In genomic region chr9:77930860-77931184, GRCm38 (mm10) we compare ENCODE assay signal across 12 mouse cellular contexts. TPM values are rescaled to one million over a fixed set of nuclear protein-coding genes. Genes with fewer than 3 reads are reported as not detected.
A peak's percentile ranks its signal among the peaks of the same experiment; 100 is the strongest.
DNase-seq lines count a peak whose midpoint lies in the region; ATAC-seq and TF ChIP-seq lines count a peak whose summit lies in the region.
"Had no signal": no experiment of that assay in that cellular context is flagged by ENCODE, and none has a peak within 500 bp of the region (broad histone marks: within the 10 kb centered on the region; RNA-seq: fewer than 3 reads in every experiment).

No protein-coding gene starts in this region.

- H3K4me3 ChIP-seq in heart, postnatal 0 days (ENCODE audit: low read depth, low read length), result no peak overlapping the region
- no peak overlapping the region for H3K4me3 ChIP-seq in midbrain, embryonic 12.5 days
- H3K4me3 ChIP-seq in midbrain, postnatal 0 days (ENCODE audit: low read depth, low read length), result no peak overlapping the region
- H3K4me3 ChIP-seq: left cerebral cortex, adult 2 months had no signal

- H3K4me2 ChIP-seq in heart, postnatal 0 days (ENCODE audit: low read depth, low read length), result no peak overlapping the region
- no peak overlapping the region for H3K4me2 ChIP-seq in midbrain, embryonic 12.5 days (replicated peaks)
- no peak overlapping the region for H3K4me2 ChIP-seq in midbrain, postnatal 0 days (ENCODE audit: low read depth, low read length, poor library complexity, severe bottlenecking)

- no peak overlapping the region for H3K27ac ChIP-seq in heart, postnatal 0 days (ENCODE audit: low read depth)
- H3K27ac ChIP-seq in midbrain, embryonic 12.5 days (replicated peaks), result no peak overlapping the region
- no peak overlapping the region for H3K27ac ChIP-seq in midbrain, postnatal 0 days (ENCODE audit: low read depth, low read length)
- H3K27ac ChIP-seq: left cerebral cortex, adult 2 months; liver, embryonic 14.5 days had no signal

- no peak for TF ChIP-seq EP300 in heart, postnatal 0 days (IDR thresholded peaks at IDR 0.05; ENCODE audit: low read depth)

- no peak for DNase-seq in heart, postnatal 0 days (ENCODE audit: low spot score)
- no peak for DNase-seq in heart, postnatal 4 days
- no peak for DNase-seq in midbrain, postnatal 0 days (ENCODE audit: low spot score)
- DNase-seq in layer of hippocampus, adult 8-10 months (ENCODE audit: low spot score in 2 of 2), result no peak
- DNase-seq in layer of hippocampus, adult 18-20 months (ENCODE audit: low spot score in 2 of 2), result no peak
- DNase-seq: right cerebral cortex, postnatal 4 days had no signal

- peaks cover 35% of the 10 kb centered on the region for H3K4me1 ChIP-seq in heart, postnatal 0 days (ENCODE audit: control insufficient read depth, insufficient read depth)
- peaks cover 19% of the 10 kb centered on the region for H3K4me1 ChIP-seq in midbrain, embryonic 12.5 days
- no peaks in the 10 kb centered on the region for H3K4me1 ChIP-seq in midbrain, postnatal 0 days (ENCODE audit: insufficient read depth, low read length)

- H3K9me3 ChIP-seq in heart, postnatal 0 days (replicated peaks; ENCODE audit: control insufficient read depth, low read length), result no peaks in the 10 kb centered on the region
- H3K9me3 ChIP-seq in midbrain, embryonic 12.5 days, result no peaks in the 10 kb centered on the region
- no peaks in the 10 kb centered on the region for H3K9me3 ChIP-seq in midbrain, postnatal 0 days (ENCODE audit: low read length)

- no peaks in the 10 kb centered on the region for H3K27me3 ChIP-seq in heart, postnatal 0 days (ENCODE audit: control insufficient read depth, insufficient read depth, low read length)
- no peaks in the 10 kb centered on the region for H3K27me3 ChIP-seq in midbrain, embryonic 12.5 days
- H3K27me3 ChIP-seq in midbrain, postnatal 0 days (ENCODE audit: insufficient read depth, low read length), result no peaks in the 10 kb centered on the region

- no peak overlapping the region for H3K9ac ChIP-seq in heart, postnatal 0 days (replicated peaks; ENCODE audit: low read depth, low read length)
- H3K9ac ChIP-seq in midbrain, embryonic 12.5 days (replicated peaks), result no peak overlapping the region
- no peak overlapping the region for H3K9ac ChIP-seq in midbrain, postnatal 0 days (replicated peaks; ENCODE audit: low read length, poor library complexity, severe bottlenecking)
- H3K9ac ChIP-seq: liver, embryonic 14.5 days had no signal

- ATAC-seq in heart, postnatal 0 days (ENCODE audit: insufficient read depth, low read depth), result 0 out of 2 replicates have a peak, but pooled peaks have one; percentile 19
- ATAC-seq in midbrain, embryonic 12.5 days (ENCODE audit: low FRiP score, low read depth), result 0 out of 2 replicates have a peak, but pooled peaks have one; percentile 39
- ATAC-seq in midbrain, postnatal 0 days (ENCODE audit: low FRiP score), result no peak
- peak; percentile 89 for ATAC-seq in granulocyte monocyte progenitor cell, adult 5-6 weeks (replicated peaks; ENCODE audit: poor library complexity, severe bottlenecking)
- ATAC-seq in neutrophil, adult 5-6 weeks (ENCODE audit: extremely low read depth, insufficient number of reproducible peaks, low FRiP score, poor library complexity, severe bottlenecking), result peak; percentile 49; the same call in 1 of the 2 replicates
- ATAC-seq: forebrain, embryonic 16.5 days had no signal

- no peak for TF ChIP-seq CTCF in heart, postnatal 0 days (IDR thresholded peaks at IDR 0.05; ENCODE audit: low read depth)
- TF ChIP-seq CTCF in midbrain, postnatal 0 days (IDR thresholded peaks at IDR 0.05), result no peak

- 6% methylated on average over 4 of the region's 4 CpGs for WGBS in heart, postnatal 0 days
- 61% methylated on average over 4 of the region's 4 CpGs for WGBS in midbrain, embryonic 12.5 days
- WGBS in midbrain, postnatal 0 days, result 50% methylated on average over 4 of the region's 4 CpGs

- no peaks in the 10 kb centered on the region for H3K36me3 ChIP-seq in heart, postnatal 0 days (replicated peaks; ENCODE audit: control insufficient read depth, insufficient read depth, low read length)
- H3K36me3 ChIP-seq in midbrain, embryonic 12.5 days, result no peaks in the 10 kb centered on the region
- H3K36me3 ChIP-seq in midbrain, postnatal 0 days (ENCODE audit: insufficient read depth, low read length), result no peaks in the 10 kb centered on the region

RNA-seq across cellular contexts. Expression of gene Elovl5, which starts 13.7 kb away (rescaled TPM):
- total RNA-seq in heart, postnatal 0 days (2014; rRNA removed; ENCODE audit: low replicate concordance), result 53.3 and 80.1 TPM in 2 replicates
- 47.1 and 48.4 TPM in 2 replicates for polyA plus RNA-seq in heart, postnatal 0 days (2015; fragmentation: Nextera tagmentation; extraction: Ambion mirVana)
- total RNA-seq in heart, postnatal 4 days (2021), result 10 to 100 TPM; 64.3 to 67.8 TPM
- polyA plus RNA-seq in midbrain, embryonic 12.5 days (2016; fragmentation: Nextera tagmentation; extraction: Ambion mirVana), result 67.0 and 69.3 TPM in 2 replicates
- 79.4 and 80.0 TPM in 2 replicates for total RNA-seq in midbrain, postnatal 0 days (2014; rRNA removed)
- polyA plus RNA-seq in midbrain, postnatal 0 days (2015; fragmentation: Nextera tagmentation; extraction: Ambion mirVana), result 58.4 and 59.2 TPM in 2 replicates
- 79.8 and 80.9 TPM in 2 replicates for total RNA-seq in granulocyte monocyte progenitor cell, adult 5-6 weeks (2014; fragmentation: Nextera tagmentation)
- 123 and 128 TPM in 2 replicates for total RNA-seq in granulocyte monocyte progenitor cell, adult 5-6 weeks (2017)
- 54.6 and 61.9 TPM in 2 replicates for total RNA-seq in neutrophil, adult 5-6 weeks (2017)
- 10 to 100 TPM; 66.5 to 83.2 (median 75.9) TPM for total RNA-seq in layer of hippocampus, adult 8-10 months (2022)
- total RNA-seq in layer of hippocampus, adult 18-20 months (2021), result 10 to 100 TPM; 70.4 to 73.1 TPM
